Mouse (Mus musculus): ENCODE results near the gene Atrnl1.
"Not testable (repeated sequence)": the region's sequence is repeated elsewhere in the genome, so short reads cannot be mapped to it uniquely, and the experiment has no call there.

Atrnl1 gene

DNA sequence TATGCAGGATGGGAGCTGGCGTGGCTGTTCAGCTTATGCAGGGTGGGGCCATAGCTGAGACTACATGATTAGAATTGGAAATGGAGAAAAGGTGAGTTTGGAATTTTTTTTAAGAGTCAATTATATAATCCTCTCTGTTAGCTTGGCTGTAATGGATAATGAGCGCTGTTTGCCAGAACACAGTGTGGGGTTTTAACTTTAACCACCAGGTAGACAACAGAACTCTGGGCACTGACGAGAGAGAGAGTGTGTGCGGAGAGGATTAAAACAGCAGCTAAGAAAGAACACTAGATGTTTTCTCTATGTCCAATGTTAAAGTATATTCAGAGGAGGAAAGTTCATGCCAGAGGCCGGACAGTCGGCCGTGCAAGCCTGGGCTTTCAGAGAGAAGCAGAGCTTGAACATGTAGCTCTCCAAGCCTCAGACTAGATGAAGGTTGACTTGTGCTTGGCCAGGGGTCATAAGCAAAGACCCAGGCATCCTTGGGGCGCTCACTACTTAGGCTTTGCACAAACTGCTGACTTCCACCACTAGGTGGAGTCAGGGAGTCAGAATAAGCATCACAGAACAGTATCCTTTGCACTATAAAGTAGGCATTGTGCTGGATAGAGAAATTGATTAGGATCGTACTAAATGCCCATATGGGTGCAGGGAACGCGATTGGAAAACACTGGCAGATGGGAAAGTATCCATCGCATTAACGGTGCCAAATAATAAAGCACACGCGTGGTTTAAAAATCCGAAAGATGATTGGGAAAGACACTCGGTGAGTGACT lies 205.6 kb downstream of the Atrnl1 start:
- no peak for DNase-seq (ENCODE audit: extremely low read depth, low read depth, low spot score)

DNA sequence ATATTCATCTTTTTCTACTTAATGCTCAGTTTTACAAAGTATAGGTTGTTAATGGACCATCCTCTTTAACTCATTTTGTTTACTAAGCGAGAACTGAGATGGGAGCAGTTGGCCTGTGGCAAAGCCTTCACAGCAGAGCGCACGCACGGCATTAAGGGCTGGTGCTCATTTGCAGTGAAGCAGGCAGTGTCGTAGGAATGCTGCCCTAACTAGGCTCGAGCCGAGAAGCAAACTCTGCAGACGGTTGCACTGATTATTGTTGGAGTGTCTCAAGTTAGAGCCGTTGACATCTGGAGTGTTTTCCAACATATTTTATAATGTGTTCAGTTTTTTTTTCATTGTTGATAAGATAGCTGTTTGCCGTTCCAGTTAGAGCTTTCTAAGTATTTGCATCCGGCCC lies 206.9 kb downstream of the Atrnl1 start:
- no peak for DNase-seq (ENCODE audit: extremely low read depth, low read depth, low spot score)

DNA sequence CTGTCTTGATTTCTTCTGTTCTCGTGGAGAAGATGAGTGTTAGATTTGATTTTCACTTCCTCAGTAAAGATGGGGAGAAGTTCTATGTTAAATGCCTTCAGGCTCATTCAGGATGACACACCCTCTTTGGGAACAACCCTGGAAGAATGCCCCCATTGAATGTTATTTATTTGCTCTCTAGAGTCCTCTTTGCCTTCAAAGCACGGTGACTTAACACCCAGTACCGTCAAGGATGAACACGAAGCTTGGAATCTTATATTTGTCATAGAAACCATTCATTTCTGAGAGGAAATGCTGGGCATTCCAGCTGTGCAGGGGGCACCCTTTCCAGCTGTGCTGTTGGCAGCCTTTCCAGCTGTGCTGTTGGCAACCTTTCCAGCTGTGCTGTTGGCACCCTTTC lies 212.6 kb downstream of the Atrnl1 start:
- DNase-seq (ENCODE audit: extremely low read depth, low read depth, low spot score), result no peak

DNA sequence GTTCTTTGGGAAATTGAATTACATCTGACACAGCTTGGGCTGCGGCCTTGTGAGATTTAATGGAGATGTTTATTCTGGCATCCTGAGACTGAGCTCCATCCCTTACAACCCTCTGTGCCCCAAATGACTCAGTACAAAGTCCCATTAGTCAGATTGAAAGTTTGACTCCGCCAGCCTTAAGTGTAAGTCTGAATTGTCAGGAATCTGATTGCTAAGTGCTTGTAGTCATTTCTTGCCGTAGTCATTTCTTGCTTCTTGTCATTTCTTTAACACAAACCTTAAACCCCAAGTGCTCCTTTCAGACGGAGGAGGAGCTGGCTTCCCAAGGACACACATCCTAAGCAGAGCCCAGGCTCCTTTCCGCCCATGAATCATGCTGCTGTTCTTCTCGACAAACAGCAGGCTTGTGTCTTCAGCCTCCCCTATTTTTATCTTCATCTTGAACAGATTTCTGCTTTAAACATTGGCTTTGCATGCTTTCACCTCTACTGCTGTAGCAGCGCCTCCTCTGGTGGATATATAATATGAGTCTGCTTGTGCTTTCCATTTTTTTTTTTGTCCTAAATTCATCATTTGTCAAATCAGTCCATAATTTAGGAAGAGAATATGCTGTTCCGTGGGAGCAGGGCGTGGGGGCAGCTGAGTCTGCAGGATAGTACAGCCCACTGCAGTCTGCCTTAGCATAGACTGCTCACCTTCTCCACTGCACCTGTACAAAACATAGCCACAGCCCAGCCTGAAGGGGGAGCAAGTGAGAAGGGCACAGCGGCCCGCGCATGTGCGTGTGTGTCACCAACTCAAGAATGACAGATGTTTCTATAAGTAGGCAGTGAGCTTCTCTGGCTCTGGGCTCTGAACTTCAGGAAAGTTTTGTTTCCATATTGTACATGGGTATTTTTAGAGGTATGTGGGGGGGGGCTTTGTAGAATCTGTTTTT lies 214.7 kb downstream of the Atrnl1 start:
- DNase-seq (ENCODE audit: extremely low read depth, low read depth, low spot score), result no peak

DNA sequence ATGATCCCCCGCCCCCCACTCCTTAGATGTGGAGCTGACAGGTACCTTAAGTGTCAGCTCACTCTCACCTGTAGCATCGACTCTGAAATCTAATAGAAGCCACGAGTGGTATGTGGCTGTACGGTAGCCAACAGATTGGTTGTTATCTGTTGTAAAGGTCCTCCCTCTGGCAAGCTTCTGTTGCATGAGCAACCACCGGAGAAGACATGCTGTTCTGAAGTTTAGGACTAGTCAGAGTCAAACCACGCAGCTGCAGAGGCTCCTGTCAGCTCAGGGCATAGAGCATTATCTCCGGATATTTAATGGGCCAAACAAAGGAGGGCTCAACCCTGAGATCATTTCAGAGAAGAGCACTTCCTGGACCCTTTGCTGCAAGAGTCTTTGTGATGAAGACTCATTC lies 222.2 kb downstream of the Atrnl1 start:
- no peak for DNase-seq (ENCODE audit: extremely low read depth, low read depth, low spot score)

DNA sequence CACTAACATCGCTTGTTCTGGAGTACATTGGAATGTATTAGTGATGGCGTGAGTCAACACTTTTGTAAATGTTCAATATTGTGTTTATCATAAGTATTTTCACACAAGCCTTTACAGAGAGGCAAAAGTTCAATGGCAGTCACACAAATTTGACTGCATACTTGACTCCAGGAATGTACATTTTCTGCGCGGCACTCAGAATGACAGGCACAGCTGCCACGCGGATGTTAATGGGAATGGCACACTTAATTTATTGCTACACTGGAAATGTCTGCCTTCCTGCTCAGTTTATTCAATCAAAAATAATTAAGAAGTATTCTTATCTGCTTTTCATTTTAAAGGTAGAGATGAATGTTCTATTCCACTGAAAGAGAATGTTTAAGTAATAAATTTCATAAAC lies 227.0 kb downstream of the Atrnl1 start:
- DNase-seq (ENCODE audit: extremely low read depth, low read depth, low spot score), result no peak

DNA sequence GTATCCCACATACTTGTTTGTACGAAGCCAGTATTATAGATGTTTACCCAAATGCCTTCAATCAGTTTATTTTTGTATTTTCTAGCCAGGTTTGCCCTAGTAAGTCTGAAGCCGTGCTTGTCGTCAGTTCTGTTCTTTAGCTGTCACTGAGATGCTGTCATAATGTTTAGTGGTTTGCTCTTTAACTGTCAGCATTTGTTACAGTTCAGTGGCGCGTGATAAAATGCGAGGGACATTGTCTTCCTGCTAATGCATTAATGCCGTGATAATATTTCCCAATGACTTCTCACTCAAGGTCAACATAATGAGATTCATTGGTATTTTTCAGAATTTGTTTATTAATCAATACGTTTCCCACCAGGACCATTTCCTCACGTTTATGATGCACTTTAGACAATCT lies 227.7 kb downstream of the Atrnl1 start:
- no peak for DNase-seq (ENCODE audit: extremely low read depth, low read depth, low spot score)

DNA sequence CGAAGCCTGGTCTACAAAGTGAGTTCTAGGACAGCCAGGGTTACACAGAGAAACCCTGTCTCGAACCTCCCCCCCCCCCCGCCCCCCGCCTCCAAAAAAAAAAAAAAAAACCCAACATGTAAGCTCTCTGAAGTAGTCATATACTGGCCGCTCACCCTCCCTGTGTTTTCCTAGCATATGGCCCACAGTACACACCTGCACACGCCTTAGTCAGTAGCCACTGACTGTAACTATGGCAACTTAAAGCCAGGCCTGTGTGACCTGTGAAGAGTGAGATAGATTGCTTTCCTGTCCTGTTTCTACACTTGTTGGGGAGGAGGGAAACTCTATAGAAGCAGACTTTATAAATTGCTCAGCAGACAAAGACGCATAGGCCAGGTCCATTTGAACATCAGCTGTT lies 239.1 kb downstream of the Atrnl1 start:
- no peak for DNase-seq (ENCODE audit: extremely low read depth, low read depth, low spot score)

DNA sequence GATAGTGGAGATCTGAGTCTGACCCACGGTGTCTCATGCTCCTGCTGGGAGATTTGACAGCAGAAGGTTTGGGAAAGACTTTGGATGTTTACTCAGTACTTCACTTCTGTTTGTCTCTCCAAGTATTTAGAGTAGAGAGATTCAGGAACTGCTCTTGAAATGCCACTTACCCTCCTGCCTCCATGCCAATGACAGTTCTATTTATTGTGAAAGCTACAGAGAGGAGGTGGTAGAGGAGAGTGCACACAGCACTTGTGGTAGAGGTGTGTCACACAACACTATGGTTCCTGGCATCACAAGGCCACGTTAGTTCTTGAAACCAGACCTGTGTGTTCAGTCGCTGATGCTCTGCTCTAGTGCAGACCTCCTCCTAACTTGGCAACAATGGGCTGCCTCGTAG lies 257.5 kb downstream of the Atrnl1 start:
- DNase-seq (ENCODE audit: extremely low read depth, low read depth, low spot score), result no peak

DNA sequence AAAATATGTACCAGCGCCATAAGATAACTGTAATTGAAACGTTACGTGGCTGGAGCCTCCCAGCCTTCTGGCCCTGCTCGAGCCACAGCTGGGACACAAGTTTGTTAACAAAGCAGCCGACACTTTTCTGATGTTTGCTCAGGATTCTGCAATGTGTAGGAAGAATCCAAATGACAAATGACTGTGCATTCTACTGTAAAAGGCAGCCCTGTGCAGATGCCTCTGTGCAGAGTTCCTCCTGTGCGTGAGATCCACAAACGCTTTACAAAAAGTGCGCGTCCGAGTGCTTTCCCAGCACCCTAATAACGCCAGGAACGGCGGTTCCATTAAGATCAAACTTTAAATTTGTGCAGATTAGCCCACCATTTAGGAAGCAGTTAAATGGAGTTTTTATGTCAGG lies 260.0 kb downstream of the Atrnl1 start:
- DNase-seq (ENCODE audit: extremely low read depth, low read depth, low spot score), result no peak

DNA sequence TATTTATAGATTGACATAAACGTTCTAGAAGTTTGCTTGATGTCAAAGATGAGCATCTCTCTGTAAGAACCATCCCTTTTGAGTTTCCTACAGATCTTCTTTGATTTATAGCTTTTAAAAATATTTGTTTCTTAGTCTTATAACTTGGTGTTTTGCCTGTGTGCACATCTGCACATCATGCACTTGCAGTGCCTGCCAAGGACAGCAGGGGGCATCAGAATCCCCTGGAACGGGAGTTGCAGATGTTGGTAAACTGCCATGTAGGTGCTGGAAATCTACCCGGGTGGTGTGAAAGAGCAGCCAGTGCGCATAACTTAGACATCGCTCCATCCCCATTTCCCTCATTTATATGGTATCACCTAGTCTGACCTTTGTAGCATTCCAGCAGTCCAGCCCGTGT lies 265.2 kb downstream of the Atrnl1 start:
- DNase-seq (ENCODE audit: extremely low read depth, low read depth, low spot score), result no peak

DNA sequence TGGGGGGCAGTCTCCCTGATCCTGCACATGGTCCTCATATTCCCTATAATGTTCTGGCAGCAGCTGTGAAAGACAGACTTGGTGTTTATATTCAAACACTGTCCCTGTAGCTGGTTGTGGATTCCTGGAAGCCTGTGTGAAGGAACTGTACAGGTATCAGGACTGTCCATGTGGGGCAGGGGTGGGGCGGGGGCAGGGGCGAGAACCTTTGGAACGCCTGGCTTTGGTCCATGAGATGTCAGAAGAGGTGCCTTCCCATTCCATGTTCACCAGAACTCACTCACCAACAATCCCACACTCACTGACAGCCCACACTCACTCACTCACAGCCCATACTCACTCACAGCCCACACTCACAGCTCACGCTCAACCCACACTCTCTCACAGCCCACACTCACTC lies 266.5 kb downstream of the Atrnl1 start:
- DNase-seq (ENCODE audit: extremely low read depth, low read depth, low spot score), result no peak

DNA sequence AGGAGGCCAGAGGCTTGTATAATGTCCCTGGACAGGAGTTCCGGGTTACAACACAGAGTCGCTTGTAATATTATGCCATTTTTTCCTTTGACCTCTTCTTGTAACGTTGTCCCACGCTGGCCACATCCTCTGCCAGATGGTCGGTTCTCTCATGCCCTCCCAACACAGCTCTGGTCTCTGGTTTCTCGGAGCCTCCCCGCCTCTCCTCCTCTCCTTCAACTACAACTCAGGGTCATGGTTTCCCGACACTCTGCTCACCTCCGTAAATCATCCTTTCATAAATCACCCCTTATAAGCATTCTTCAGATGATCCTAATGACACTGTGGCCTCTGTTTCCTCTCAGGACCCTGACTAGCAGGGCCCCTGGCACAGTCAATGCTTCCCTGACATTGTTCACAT lies 267.7 kb downstream of the Atrnl1 start:
- no peak for DNase-seq (ENCODE audit: extremely low read depth, low read depth, low spot score)

DNA sequence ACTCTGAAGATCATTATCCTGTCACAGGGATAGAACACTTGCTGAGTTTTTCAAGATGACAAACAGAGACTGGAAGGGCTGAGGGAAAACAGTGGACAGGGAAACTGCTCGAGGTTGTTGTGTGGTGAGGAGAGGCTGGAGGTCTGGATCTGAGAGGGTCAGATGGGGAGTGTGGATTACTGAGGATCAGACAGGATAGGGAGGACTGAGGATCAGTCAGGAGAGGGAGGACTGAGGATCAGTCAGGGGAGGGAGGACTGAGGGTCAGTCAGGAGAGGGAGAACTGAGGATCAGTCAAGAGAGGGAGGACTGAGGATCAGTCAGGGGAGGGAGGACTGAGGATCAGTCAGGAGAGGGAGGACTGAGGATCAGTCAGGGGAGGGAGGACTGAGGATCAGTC lies 269.0 kb downstream of the Atrnl1 start:
- DNase-seq (ENCODE audit: extremely low read depth, low read depth, low spot score), result not testable (repeated sequence)

DNA sequence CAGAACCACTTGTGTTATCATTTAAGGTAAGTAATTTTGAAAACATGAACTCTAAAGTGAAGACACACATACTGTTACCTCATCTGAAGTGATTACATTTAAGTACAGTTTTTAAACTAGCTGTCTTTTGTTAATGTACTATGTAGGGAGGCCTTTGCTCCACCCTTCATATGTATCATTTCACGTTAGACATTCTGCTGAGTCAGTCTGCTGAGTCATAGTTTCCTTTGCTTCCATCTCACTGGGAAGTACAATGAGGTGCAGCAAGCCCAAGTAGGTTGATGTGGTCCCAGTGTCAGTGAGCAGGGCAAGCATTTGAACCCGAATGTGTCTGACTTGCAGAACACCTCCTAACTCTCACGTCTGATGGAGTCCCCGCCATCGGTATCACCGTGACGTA lies 271.1 kb downstream of the Atrnl1 start:
- no peak for DNase-seq (ENCODE audit: extremely low read depth, low read depth, low spot score)

DNA sequence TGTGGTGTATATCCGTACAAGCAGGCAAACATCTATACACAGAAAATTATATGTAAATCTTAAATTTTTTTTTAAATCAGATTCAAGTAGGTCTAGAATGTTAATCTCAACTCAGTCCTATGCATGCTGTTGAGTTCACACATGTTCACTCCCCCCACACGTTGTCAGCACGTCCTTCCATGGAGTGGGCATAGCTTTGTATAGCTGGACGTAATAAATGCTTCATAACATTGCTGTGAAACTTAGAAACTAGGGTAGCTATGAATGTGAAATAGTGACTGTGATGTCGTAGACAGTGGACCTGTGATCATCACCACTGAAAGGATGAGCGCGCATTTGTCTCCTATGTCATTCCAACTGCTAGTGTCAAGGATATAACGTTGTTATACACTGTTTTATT lies 278.0 kb downstream of the Atrnl1 start:
- no peak for DNase-seq (ENCODE audit: extremely low read depth, low read depth, low spot score)

DNA sequence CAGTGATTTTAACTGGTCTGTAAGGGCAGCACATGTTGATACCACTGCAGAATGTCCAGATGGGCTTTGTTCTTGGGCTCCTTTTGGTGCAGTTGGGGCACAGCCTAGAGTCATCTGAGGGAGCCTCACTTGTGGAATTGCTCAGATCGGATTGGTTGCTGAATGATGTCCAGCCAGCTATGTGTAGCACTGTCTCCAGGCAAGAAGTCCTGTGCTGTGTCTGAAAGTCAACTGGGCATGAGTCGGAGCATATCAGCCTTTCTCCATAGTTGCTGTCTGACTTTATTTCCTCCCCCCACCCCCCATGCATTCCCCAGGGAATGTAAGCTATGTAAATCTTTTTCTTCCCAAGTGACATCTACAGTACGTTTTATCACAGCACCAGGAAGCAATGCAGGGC lies 278.9 kb downstream of the Atrnl1 start:
- DNase-seq (ENCODE audit: extremely low read depth, low read depth, low spot score), result no peak

DNA sequence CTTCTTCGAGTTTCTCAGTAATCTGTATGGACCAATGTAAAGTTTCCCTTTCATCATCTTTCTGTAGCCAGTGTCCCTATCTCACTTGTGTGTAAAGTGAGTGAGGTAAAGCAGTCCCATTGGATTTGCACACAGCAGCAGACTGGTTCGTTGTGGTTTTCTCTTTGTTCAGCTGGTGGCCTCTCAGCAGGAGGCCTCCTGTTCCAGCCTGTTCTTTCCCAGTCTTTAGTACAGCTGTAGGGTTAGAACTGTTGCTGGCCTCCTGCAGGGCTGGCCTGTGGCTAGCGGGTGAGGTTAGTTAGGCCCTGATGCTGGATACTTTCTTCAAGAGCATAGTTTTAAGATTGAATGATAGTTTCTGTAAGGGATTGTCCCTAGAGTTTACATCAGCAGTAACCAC lies 280.1 kb downstream of the Atrnl1 start:
- no peak for DNase-seq (ENCODE audit: extremely low read depth, low read depth, low spot score)

DNA sequence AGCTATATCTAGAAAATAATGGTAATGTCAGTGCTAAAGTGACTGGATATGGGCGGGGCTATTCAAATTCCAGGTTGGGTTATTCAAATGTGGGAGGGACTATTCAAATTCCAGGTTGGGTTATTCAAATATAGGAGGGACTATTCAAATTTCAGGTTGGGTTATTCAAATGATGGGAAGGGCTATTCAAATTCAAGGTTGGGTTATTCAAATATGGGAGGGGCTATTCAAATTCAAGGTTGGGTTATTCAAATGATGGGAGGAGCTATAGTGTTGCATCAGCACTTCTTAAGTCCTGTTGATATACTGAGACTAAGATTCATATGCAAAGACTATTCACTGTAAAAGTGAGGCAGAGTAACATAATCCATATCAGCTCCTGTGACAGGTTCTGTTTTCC lies 283.4 kb downstream of the Atrnl1 start:
- DNase-seq (ENCODE audit: extremely low read depth, low read depth, low spot score), result no peak

DNA sequence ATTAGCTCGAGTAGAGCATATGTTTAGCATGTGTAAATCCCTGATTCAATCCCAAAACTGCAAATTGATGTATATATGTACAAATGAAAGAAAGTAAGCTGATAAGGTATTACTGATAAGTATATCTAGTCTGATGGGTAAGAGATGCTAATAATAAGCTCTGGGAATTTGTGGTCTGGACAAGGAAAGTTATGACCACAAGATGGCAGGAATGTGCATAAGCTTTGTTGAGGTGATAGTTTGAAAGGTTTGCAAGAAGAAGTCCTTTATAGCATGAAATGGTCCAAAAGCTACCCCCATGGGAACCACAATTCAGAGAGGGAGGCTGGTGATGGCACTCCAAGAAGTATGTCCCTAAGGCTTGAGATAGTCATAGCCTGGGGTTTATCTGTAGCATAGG lies 289.2 kb downstream of the Atrnl1 start:
- no peak for DNase-seq (ENCODE audit: extremely low read depth, low read depth, low spot score)

DNA sequence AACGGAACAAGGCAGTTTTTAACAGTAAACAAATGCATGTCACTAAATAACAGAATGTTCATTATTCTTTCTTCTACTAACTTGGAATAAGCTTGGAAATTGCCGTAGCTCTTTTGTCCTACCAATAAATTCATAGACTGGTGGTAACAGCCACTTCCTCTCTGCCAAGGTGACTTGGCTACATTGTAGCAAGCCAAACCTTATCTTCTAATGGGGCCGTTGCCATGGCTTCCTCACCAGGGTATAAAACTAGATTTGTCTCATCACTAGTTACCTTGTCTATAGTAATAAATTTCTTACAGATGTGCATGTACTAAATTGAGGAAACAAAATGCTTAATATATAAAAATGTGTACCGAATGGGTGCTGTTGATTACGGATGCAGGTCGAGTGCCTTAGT lies 298.6 kb downstream of the Atrnl1 start:
- no peak for DNase-seq (ENCODE audit: extremely low read depth, low read depth, low spot score)

DNA sequence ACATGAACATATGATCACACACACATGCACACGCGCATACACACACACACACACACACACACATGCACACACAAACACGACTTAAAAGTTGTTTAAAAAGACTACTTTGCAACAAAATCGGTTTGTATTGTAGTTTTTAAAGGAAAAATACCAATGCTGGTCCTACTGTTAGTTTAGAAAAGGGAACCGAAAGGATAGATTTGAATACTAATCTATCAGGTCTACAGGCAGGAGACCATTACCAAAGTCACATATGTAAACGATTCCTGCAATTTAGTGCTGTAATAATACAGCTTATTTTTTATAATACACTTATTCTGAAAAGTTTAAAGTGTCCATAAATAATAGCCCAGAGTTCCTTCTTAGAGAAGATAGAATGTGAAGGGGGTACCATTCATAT lies 299.8 kb downstream of the Atrnl1 start:
- no peak for DNase-seq (ENCODE audit: extremely low read depth, low read depth, low spot score)

Measured in fat pad, adult 2 months (tissue).